8 mouse cellular contexts compared by ENCODE assay signal in the genomic region with DNA sequence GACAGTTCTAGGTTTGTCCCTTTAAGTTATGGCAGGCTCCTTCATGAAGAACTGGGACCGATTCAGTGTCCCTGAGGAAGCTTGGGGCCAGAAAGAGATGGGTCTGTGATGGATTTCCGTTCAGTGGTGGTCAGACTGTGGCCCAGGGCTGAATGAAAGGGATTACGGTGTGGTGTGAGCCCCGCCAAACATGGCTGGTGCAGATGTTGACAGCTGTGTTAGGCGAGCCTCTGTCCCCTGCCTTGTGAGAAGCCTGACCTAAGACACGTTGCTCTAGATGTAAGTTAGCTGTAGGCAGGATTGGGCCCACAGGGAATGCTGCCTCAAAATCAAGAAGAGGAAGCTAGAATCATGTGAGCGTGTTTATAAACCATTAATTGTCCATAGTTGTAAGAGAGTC. TPM values are rescaled to one million over a fixed set of nuclear protein-coding genes. Genes with fewer than 3 reads are reported as not detected.
DNase-seq lines count a peak whose midpoint lies in the region; ATAC-seq and TF ChIP-seq lines count a peak whose summit lies in the region.
"Had no signal": no experiment of that assay in that cellular context is flagged by ENCODE, and none has a peak within 500 bp of the region (broad histone marks: within the 10 kb centered on the region; RNA-seq: fewer than 3 reads in every experiment).

No protein-coding gene starts in this region.

- WGBS in embryonic facial prominence, embryonic 10.5 days = 55% methylated on average over 7 of the region's 7 CpGs
- WGBS in liver, embryonic 16.5 days (ENCODE audit: insufficient replicate concordance) = 46% methylated on average over 7 of the region's 7 CpGs

- DNase-seq in layer of hippocampus, adult 2 months (ENCODE audit: low spot score in 2 of 2) = no peak
- DNase-seq in layer of hippocampus, postnatal 25 days (ENCODE audit: extremely low spot score in 1 of 2, low spot score in 1 of 2) = no peak
- no peak for DNase-seq in embryonic facial prominence, embryonic 10.5 days (ENCODE audit: low spot score)
- DNase-seq in embryo, embryonic 10.5 days (ENCODE audit: low spot score) = no peak
- no peak for DNase-seq in embryo, embryonic 10 days (ENCODE audit: low spot score)

- no peak for ATAC-seq in liver, embryonic 16.5 days (ENCODE audit: low read depth)

- H3K27me3 ChIP-seq in E14TG2a.4 (ENCODE audit: insufficient read depth, low read length) = peaks cover 92% of the 10 kb centered on the region
- H3K27me3 ChIP-seq in embryonic facial prominence, embryonic 10.5 days (replicated peaks; ENCODE audit: low read depth, poor library complexity, severe bottlenecking) = peaks cover 86% of the 10 kb centered on the region
- H3K27me3 ChIP-seq in liver, embryonic 16.5 days (ENCODE audit: control insufficient read depth, insufficient read depth, low read depth, low read length) = peaks cover 25% of the 10 kb centered on the region

- H3K9ac ChIP-seq in liver, embryonic 16.5 days (ENCODE audit: low read depth, low read length) = no peak overlapping the region

- no peak overlapping the region; the same call in 1 of the 2 replicates for H3K4me2 ChIP-seq in liver, embryonic 16.5 days (ENCODE audit: low read depth, low read length)

- H3K4me1 ChIP-seq in E14TG2a.4 (replicated peaks; ENCODE audit: low read depth, low read length) = peaks cover 25% of the 10 kb centered on the region
- H3K4me1 ChIP-seq in embryonic facial prominence, embryonic 10.5 days = peaks cover 14% of the 10 kb centered on the region
- H3K4me1 ChIP-seq in liver, embryonic 16.5 days (ENCODE audit: control insufficient read depth, low read depth, low read length) = no peaks in the 10 kb centered on the region; the same call in 1 of the 2 replicates

- no peak for TF ChIP-seq CTCF in layer of hippocampus, adult 2 months (conservative IDR thresholded peaks at IDR 0.05)
- TF ChIP-seq CTCF in E14TG2a.4 (conservative IDR thresholded peaks at IDR 0.05; ENCODE audit: low read length) = no peak

- no peaks in the 10 kb centered on the region for H3K9me3 ChIP-seq in E14TG2a.4 (ENCODE audit: low read length)
- H3K9me3 ChIP-seq in embryonic facial prominence, embryonic 10.5 days = no peaks in the 10 kb centered on the region
- no peaks in the 10 kb centered on the region for H3K9me3 ChIP-seq in liver, embryonic 16.5 days (replicated peaks; ENCODE audit: control insufficient read depth, low read length)
- H3K9me3 ChIP-seq: midbrain, embryonic 15.5 days had no signal

- H3K36me3 ChIP-seq in E14TG2a.4 (ENCODE audit: insufficient read depth, low read length) = no peaks in the 10 kb centered on the region
- no peaks in the 10 kb centered on the region for H3K36me3 ChIP-seq in embryonic facial prominence, embryonic 10.5 days (replicated peaks)
- no peaks in the 10 kb centered on the region for H3K36me3 ChIP-seq in liver, embryonic 16.5 days (ENCODE audit: control insufficient read depth, insufficient read depth)
- H3K36me3 ChIP-seq: midbrain, embryonic 15.5 days had no signal

- H3K27ac ChIP-seq in layer of hippocampus, adult 2 months = no peak overlapping the region
- no peak overlapping the region for H3K27ac ChIP-seq in embryonic facial prominence, embryonic 10.5 days (replicated peaks)
- no peak overlapping the region for H3K27ac ChIP-seq in liver, embryonic 16.5 days (ENCODE audit: low read length)
- H3K27ac ChIP-seq: midbrain, embryonic 15.5 days had no signal

- H3K4me3 ChIP-seq in layer of hippocampus, adult 2 months = peak overlapping the region; percentile 63; the same call in 1 of the 2 replicates
- 0 out of 2 replicates have a peak overlapping the region, but pooled peaks have one; percentile 79 for H3K4me3 ChIP-seq in E14TG2a.4 (replicated peaks; ENCODE audit: low read length)
- H3K4me3 ChIP-seq in embryonic facial prominence, embryonic 10.5 days = peak overlapping the region; percentile 67; the same call in 1 of the 2 replicates
- peak overlapping the region; percentile 52 for H3K4me3 ChIP-seq in liver, embryonic 16.5 days (ENCODE audit: low read depth, low read length)

RNA-seq across cellular contexts. Expression of a gene that starts 1.0 kb away (rescaled TPM):
- 1 to 10 TPM; 4.7 to 5.2 TPM for total RNA-seq in layer of hippocampus, adult 2 months (2021)
- 1 to 10 TPM; 4.1 to 4.2 TPM for total RNA-seq in layer of hippocampus, postnatal 25 days (2021)
- 4.6 and 5.8 TPM in 2 replicates for polyA plus RNA-seq in embryonic facial prominence, embryonic 10.5 days (2016; fragmentation: Nextera tagmentation; extraction: Ambion mirVana)
- polyA plus RNA-seq in liver, embryonic 16.5 days (2015; fragmentation: Nextera tagmentation; extraction: Ambion mirVana) = 17.4 and 18.9 TPM in 2 replicates
